Mouse (Mus musculus): ENCODE measurements around the gene Foxj1.

Foxj1 gene

GRCm38 (mm10) chr11:116305423-116305822, 29.8 kb downstream of the Foxj1 start:
- peak; percentile 22 for DNase-seq (ENCODE audit: low read depth)

- no peak for DNase-seq (ENCODE audit: low read depth)
Measured at GRCm38 (mm10) chr11:116298621-116299020, 36.6 kb downstream of the Foxj1 start.

- DNase-seq (ENCODE audit: low read depth) = no peak
Measured at GRCm38 (mm10) chr11:116298221-116298620, 37.0 kb downstream of the Foxj1 start.

- DNase-seq (ENCODE audit: low read depth) = no peak
Measured at GRCm38 (mm10) chr11:116297017-116297416, 38.2 kb downstream of the Foxj1 start.

- no peak for DNase-seq (ENCODE audit: low read depth)
Measured at GRCm38 (mm10) chr11:116296191-116296734, 38.9 kb downstream of the Foxj1 start.

- peak; percentile 80 for DNase-seq (ENCODE audit: low read depth)
Measured at GRCm38 (mm10) chr11:116294319-116294718, 40.9 kb downstream of the Foxj1 start.

- no peak for DNase-seq (ENCODE audit: low read depth)
Measured at GRCm38 (mm10) chr11:116293538-116294137, 41.6 kb downstream of the Foxj1 start.

GRCm38 (mm10) chr11:116292401-116292800, 42.8 kb downstream of the Foxj1 start:
- DNase-seq (ENCODE audit: low read depth) = no peak

GRCm38 (mm10) chr11:116290556-116290955, 44.6 kb downstream of the Foxj1 start:
- DNase-seq (ENCODE audit: low read depth) = no peak

GRCm38 (mm10) chr11:116287351-116287750, 47.8 kb downstream of the Foxj1 start:
- DNase-seq (ENCODE audit: low read depth) = no peak

GRCm38 (mm10) chr11:116285770-116286191, 49.4 kb downstream of the Foxj1 start:
- no peak for DNase-seq (ENCODE audit: low read depth)

GRCm38 (mm10) chr11:116283982-116284381, 51.2 kb downstream of the Foxj1 start:
- no peak for DNase-seq (ENCODE audit: low read depth)

GRCm38 (mm10) chr11:116282912-116283521, 52.2 kb downstream of the Foxj1 start:
- DNase-seq (ENCODE audit: low read depth) = no peak

GRCm38 (mm10) chr11:116282089-116282488, 53.1 kb downstream of the Foxj1 start:
- DNase-seq (ENCODE audit: low read depth) = no peak

- no peak for DNase-seq (ENCODE audit: low read depth)
Measured at GRCm38 (mm10) chr11:116281671-116282070, 53.5 kb downstream of the Foxj1 start.

- DNase-seq (ENCODE audit: low read depth) = no peak
Measured at GRCm38 (mm10) chr11:116280751-116281663, 54.2 kb downstream of the Foxj1 start, which contains the start of gene Galr2. Gene Galr2 (plus strand): TSS chr11:116280939.

All from induced T-regulatory cell, adult 2 months (primary cell).